Mouse (Mus musculus): Measurements from ENCODE around the gene Ccdc28b. TPM values are rescaled to one million over a fixed set of nuclear protein-coding genes. Genes with fewer than 3 reads are reported as not detected.

Gene Ccdc28b
- total RNA-seq, 2 experiments from 2014 or later: 41.0 to 44.5 TPM

Other genes starting within 250 kb of the Ccdc28b start
- 1 to 10 TPM in 1 of 2 experiments, under 1 TPM in 1; 0.76 to 1.1 TPM for gene Zbtb8a, start 245.8 kb downstream of the Ccdc28b start, total RNA-seq (2021)
- gene Zbtb8b, start 183.1 kb downstream of the Ccdc28b start, total RNA-seq (2021): not detected
- gene Bsdc1, start 162.4 kb downstream of the Ccdc28b start, total RNA-seq (2021): 10 to 100 TPM; 28.7 to 35.8 TPM
- not detected for gene Tssk3, start 132.9 kb downstream of the Ccdc28b start, total RNA-seq (2021)
- gene Fam229a, start 132.8 kb downstream of the Ccdc28b start, total RNA-seq (2021): not detected
- gene Marcksl1, start 110.4 kb downstream of the Ccdc28b start, total RNA-seq (2021): 1 to 10 TPM; 1.0 to 1.9 TPM
- 1 to 10 TPM; 9.0 to 9.9 TPM for gene Hdac1, start 81.2 kb downstream of the Ccdc28b start, total RNA-seq (2021)
- 1 to 10 TPM in 1 of 2 experiments, not detected in 1; 6.2 TPM for gene Lck, start 50.3 kb downstream of the Ccdc28b start, total RNA-seq (2021)
- not detected for gene Fam167b, start 45.4 kb downstream of the Ccdc28b start, total RNA-seq (2021)
- 100 to 1,000 TPM; 116 to 135 TPM for gene Eif3i, start 23.3 kb downstream of the Ccdc28b start, total RNA-seq (2021)
- gene Tmem234, start 23.3 kb downstream of the Ccdc28b start, total RNA-seq (2021): 10 to 100 TPM; 29.3 to 30.0 TPM
- under 1 TPM; 0.51 to 0.62 TPM for gene Dcdc2b, start 9.7 kb downstream of the Ccdc28b start, total RNA-seq (2021)
- 1 to 10 TPM; 6.5 to 9.8 TPM for gene Iqcc, start 4.8 kb downstream of the Ccdc28b start, total RNA-seq (2021)
- gene Txlna, start 17.1 kb upstream of the Ccdc28b start, total RNA-seq (2021): 10 to 100 TPM; 15.2 to 17.2 TPM
- 10 to 100 TPM; 64.5 to 67.4 TPM for gene Kpna6, start 48.8 kb upstream of the Ccdc28b start, total RNA-seq (2021)
- gene Tmem39b, start 72.9 kb upstream of the Ccdc28b start, total RNA-seq (2021): 1 to 10 TPM; 2.5 to 3.3 TPM
- 10 to 100 TPM; 20.2 to 26.5 TPM for gene Khdrbs1, start 118.4 kb upstream of the Ccdc28b start, total RNA-seq (2021)
- gene Ptp4a2, start 187.3 kb upstream of the Ccdc28b start, total RNA-seq (2021): 100 to 1,000 TPM; 615 to 657 TPM

Measured in gastrocnemius, postnatal 36 days (tissue).